ENCODE assay signal across 8 mouse cellular contexts in the genomic region with DNA sequence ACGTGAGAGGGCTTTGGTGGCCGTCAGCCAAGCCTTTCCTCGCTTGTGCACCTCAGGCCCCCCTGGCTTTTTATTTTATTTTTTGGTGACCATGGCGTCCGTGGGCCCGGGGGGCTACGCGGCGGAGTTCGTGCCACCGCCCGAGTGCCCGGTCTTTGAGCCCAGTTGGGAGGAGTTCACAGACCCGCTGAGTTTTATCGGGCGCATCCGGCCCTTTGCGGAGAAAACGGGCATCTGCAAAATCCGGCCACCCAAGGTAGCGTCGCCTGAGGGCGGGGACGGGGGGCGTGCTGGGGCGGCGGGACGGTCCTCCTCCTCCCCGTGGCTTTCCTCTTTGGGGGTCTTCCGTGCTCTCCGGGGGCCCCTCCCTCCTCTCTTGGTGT. TPM values are rescaled to one million over a fixed set of nuclear protein-coding genes. Genes with fewer than 3 reads are reported as not detected.
DNase-seq lines count a peak whose midpoint lies in the region; ATAC-seq and TF ChIP-seq lines count a peak whose summit lies in the region.

No protein-coding gene starts in this region.

- peaks cover 0 to 18% of the 10 kb centered on the region in 2 experiments; a peak in 2 of 4 replicates for H3K4me1 ChIP-seq in CH12.LX (ENCODE audit: control insufficient read depth in 1 of 2, insufficient read depth in 2 of 2)
- peaks cover 16% of the 10 kb centered on the region for H3K4me1 ChIP-seq in forebrain, embryonic 14.5 days (ENCODE audit: control insufficient read depth, insufficient read depth, low read length)
- peaks cover 24% of the 10 kb centered on the region for H3K4me1 ChIP-seq in liver, embryonic 15.5 days (replicated peaks)
- H3K4me1 ChIP-seq in stomach, embryonic 15.5 days, result peaks cover 9% of the 10 kb centered on the region

- peak; percentile 28 for DNase-seq in embryo, embryonic 11 days
- no peak for DNase-seq in embryo, embryonic 10.5 days (ENCODE audit: low spot score)
- DNase-seq in CH12.LX (ENCODE audit: extremely low read depth), result no peak
- DNase-seq in forebrain, embryonic 14.5 days (ENCODE audit: low spot score), result no peak
- no peak for DNase-seq in cerebellum, adult 8-10 months
- DNase-seq in kidney, adult 11 months, result no peak

- no peaks in the 10 kb centered on the region for H3K9me3 ChIP-seq in CH12.LX (replicated peaks; ENCODE audit: low read length)
- no peaks in the 10 kb centered on the region for H3K9me3 ChIP-seq in forebrain, embryonic 14.5 days (replicated peaks; ENCODE audit: control insufficient read depth, low read length)
- H3K9me3 ChIP-seq in liver, embryonic 15.5 days (replicated peaks), result no peaks in the 10 kb centered on the region
- no peaks in the 10 kb centered on the region for H3K9me3 ChIP-seq in stomach, embryonic 15.5 days

- peaks cover 45% of the 10 kb centered on the region for H3K79me2 ChIP-seq in CH12.LX (replicated peaks; ENCODE audit: control insufficient read depth, extremely low read depth, insufficient read depth, poor library complexity, severe bottlenecking)

- H3K9ac ChIP-seq in CH12.LX (ENCODE audit: insufficient read depth, low read depth), result peak overlapping the region; percentile 90
- peak overlapping the region; percentile 93 for H3K9ac ChIP-seq in forebrain, embryonic 14.5 days (ENCODE audit: low read length)
- H3K9ac ChIP-seq in liver, embryonic 15.5 days, result peak overlapping the region; percentile 88
- peak overlapping the region; percentile 80 for H3K9ac ChIP-seq in stomach, embryonic 15.5 days

- ATAC-seq in forebrain, embryonic 14.5 days, result peak; percentile 16; the same call in 1 of the 2 replicates
- peak; percentile 36 for ATAC-seq in liver, embryonic 15.5 days (ENCODE audit: insufficient read depth)
- ATAC-seq in stomach, embryonic 15.5 days (ENCODE audit: insufficient read depth, low FRiP score, low read depth), result peak; percentile 9; the same call in 1 of the 2 replicates

- TF ChIP-seq CTCF in CH12.LX (conservative IDR thresholded peaks at IDR 0.05 in 1 of 2, IDR thresholded peaks at IDR 0.05 in 1 of 2; ENCODE audit: low read depth in 2 of 2, low read length in 2 of 2), result no peak

- WGBS in forebrain, embryonic 14.5 days, result under 1% methylated on average over 31 of the region's 31 CpGs
- WGBS in liver, embryonic 15.5 days (ENCODE audit: insufficient replicate concordance), result under 1% methylated on average over 31 of the region's 31 CpGs
- WGBS in stomach, embryonic 15.5 days, result 0% methylated on average over 31 of the region's 31 CpGs

- dilution Hi-C loops in CH12.LX (cut with MboI; ENCODE audit: extremely low pct_ligation_motif_present, extremely low pct_unique_long_range_greater_than_20kb, low sequenced_read_pairs), result no loop called here

- H3K4me3 ChIP-seq in CH12.LX (replicated peaks in 1 of 3; ENCODE audit: low read depth in 2 of 3, low read length in 2 of 3, poor library complexity in 1 of 3), result peak overlapping the region; percentile 62 to 96 (median 78)
- peak overlapping the region; percentile 95 for H3K4me3 ChIP-seq in forebrain, embryonic 14.5 days (ENCODE audit: low read depth, low read length)
- H3K4me3 ChIP-seq in liver, embryonic 15.5 days (replicated peaks), result peak overlapping the region; percentile 99
- peak overlapping the region; percentile 80 for H3K4me3 ChIP-seq in stomach, embryonic 15.5 days (replicated peaks)

- H3K27ac ChIP-seq in CH12.LX (ENCODE audit: insufficient read depth, low read depth), result peak overlapping the region; percentile 96; the same call in 1 of the 2 replicates
- peak overlapping the region; percentile 94 for H3K27ac ChIP-seq in forebrain, embryonic 14.5 days (ENCODE audit: low read depth, low read length)
- peak overlapping the region; percentile 94 for H3K27ac ChIP-seq in liver, embryonic 15.5 days (replicated peaks)
- H3K27ac ChIP-seq in stomach, embryonic 15.5 days, result peak overlapping the region; percentile 99

- in situ Hi-C loops in CH12.LX (cut with MboI; ENCODE audit: low pct_ligation_motif_present, low pct_unique_long_range_greater_than_20kb, low sequenced_read_pairs), result no loop called here

- no peak for TF ChIP-seq POLR2A in CH12.LX (IDR thresholded peaks at IDR 0.05; ENCODE audit: low read depth, low read length)

- no peak for TF ChIP-seq RAD21 in CH12.LX (IDR thresholded peaks at IDR 0.05; ENCODE audit: low read depth, low read length)

- no peaks in the 10 kb centered on the region for H3K27me3 ChIP-seq in CH12.LX (replicated peaks)
- H3K27me3 ChIP-seq in forebrain, embryonic 14.5 days (replicated peaks; ENCODE audit: control insufficient read depth, insufficient read depth, low read length), result no peaks in the 10 kb centered on the region
- H3K27me3 ChIP-seq in liver, embryonic 15.5 days, result no peaks in the 10 kb centered on the region
- H3K27me3 ChIP-seq in stomach, embryonic 15.5 days (replicated peaks), result no peaks in the 10 kb centered on the region

- TF ChIP-seq EP300 in CH12.LX (IDR thresholded peaks at IDR 0.05; ENCODE audit: low read length), result no peak

- H3K36me3 ChIP-seq in CH12.LX (replicated peaks in 1 of 2; ENCODE audit: control insufficient read depth in 1 of 2, insufficient read depth in 1 of 2, low read length in 1 of 2), result peaks cover 9 to 27% of the 10 kb centered on the region in 2 experiments
- peaks cover 24% of the 10 kb centered on the region for H3K36me3 ChIP-seq in forebrain, embryonic 14.5 days (ENCODE audit: control insufficient read depth, insufficient read depth, low read length)
- H3K36me3 ChIP-seq in liver, embryonic 15.5 days (replicated peaks), result peaks cover 30% of the 10 kb centered on the region
- H3K36me3 ChIP-seq in stomach, embryonic 15.5 days, result peaks cover 14% of the 10 kb centered on the region

- H3K4me2 ChIP-seq in CH12.LX (ENCODE audit: insufficient read depth, low read depth, poor library complexity, severe bottlenecking), result peak overlapping the region; percentile 96; the same call in 1 of the 2 replicates
- peak overlapping the region; percentile 93 for H3K4me2 ChIP-seq in forebrain, embryonic 14.5 days (ENCODE audit: low read length)
- H3K4me2 ChIP-seq in liver, embryonic 15.5 days, result peak overlapping the region; percentile 80
- H3K4me2 ChIP-seq in stomach, embryonic 15.5 days, result peak overlapping the region; percentile 75

TF ChIP-seq in CH12.LX, 34 proteins besides CTCF, POLR2A, EP300 and RAD21:
- TF ChIP-seq GABPA (IDR thresholded peaks at IDR 0.05; ENCODE audit: insufficient replicate concordance, low read depth, low read length) (no peak), IRF4 (IDR thresholded peaks at IDR 0.05; ENCODE audit: low read depth, low read length) (no peak), ZNF384 (IDR thresholded peaks at IDR 0.05; ENCODE audit: low read depth, low read length) (no peak), USF2 (conservative IDR thresholded peaks at IDR 0.05; ENCODE audit: low read depth, low read length) (no peak), MAZ (IDR thresholded peaks at IDR 0.05; ENCODE audit: low read depth, low read length) (no peak), MAX (IDR thresholded peaks at IDR 0.05; ENCODE audit: low read length) (no peak), TCF12 (IDR thresholded peaks at IDR 0.05; ENCODE audit: low read depth, low read length) (no peak), JUN (IDR thresholded peaks at IDR 0.05; ENCODE audit: insufficient read depth, low read depth, low read length) (no peak), RCOR1 (conservative IDR thresholded peaks at IDR 0.05; ENCODE audit: low read depth, low read length) (no peak), MYC (IDR thresholded peaks at IDR 0.05; ENCODE audit: low read depth, low read length) (no peak), CHD1 (IDR thresholded peaks at IDR 0.05; ENCODE audit: low read depth, low read length) (no peak), HCFC1 (IDR thresholded peaks at IDR 0.05; ENCODE audit: low read depth, low read length) (no peak), SIN3A (IDR thresholded peaks at IDR 0.05; ENCODE audit: low read length) (no peak), KAT2A (IDR thresholded peaks at IDR 0.05; ENCODE audit: insufficient replicate concordance, low read length) (no peak), JUND (conservative IDR thresholded peaks at IDR 0.05; ENCODE audit: low read depth, low read length) (no peak), ZMIZ1 (IDR thresholded peaks at IDR 0.05; ENCODE audit: low read depth, low read length) (no peak), UBTF (IDR thresholded peaks at IDR 0.05; ENCODE audit: low read depth, low read length) (no peak)

RNA-seq across cellular contexts. Expression of a gene that starts 0.3 kb away (rescaled TPM):
- 20.3 and 21.0 TPM in 2 replicates for total RNA-seq in CH12.LX (2012; rRNA removed)
- total RNA-seq in CH12.LX (2014; rRNA removed), result 25.2 and 28.6 TPM in 2 replicates
- 18.2 and 19.9 TPM in 2 replicates for polyA plus RNA-seq in CH12.LX (2012; ENCODE audit: insufficient read length, low read depth)
- 12.3 and 14.5 TPM in 2 replicates for polyA plus RNA-seq in forebrain, embryonic 14.5 days (2014; fragmentation: Nextera tagmentation; extraction: Ambion mirVana)
- polyA plus RNA-seq in liver, embryonic 15.5 days (2015; fragmentation: Nextera tagmentation; extraction: Ambion mirVana), result 15.5 and 15.8 TPM in 2 replicates
- 20.6 and 22.8 TPM in 2 replicates for polyA plus RNA-seq in stomach, embryonic 15.5 days (2015; fragmentation: Nextera tagmentation; extraction: Ambion mirVana)

RNA-seq across cellular contexts. Expression of a gene that starts 0.6 kb away (rescaled TPM):
- 28.9 and 29.3 TPM in 2 replicates for total RNA-seq in CH12.LX (2012; rRNA removed)
- 20.8 and 22.2 TPM in 2 replicates for total RNA-seq in CH12.LX (2014; rRNA removed)
- 35.8 and 36.8 TPM in 2 replicates for polyA plus RNA-seq in CH12.LX (2012; ENCODE audit: insufficient read length, low read depth)
- 41.5 and 46.2 TPM in 2 replicates for polyA plus RNA-seq in forebrain, embryonic 14.5 days (2014; fragmentation: Nextera tagmentation; extraction: Ambion mirVana)
- 13.7 and 15.9 TPM in 2 replicates for polyA plus RNA-seq in liver, embryonic 15.5 days (2015; fragmentation: Nextera tagmentation; extraction: Ambion mirVana)
- 38.6 and 41.7 TPM in 2 replicates for polyA plus RNA-seq in stomach, embryonic 15.5 days (2015; fragmentation: Nextera tagmentation; extraction: Ambion mirVana)
